Mouse (Mus musculus): ENCODE results near the gene Gstp3. TPM values are rescaled to one million over a fixed set of nuclear protein-coding genes. Genes with fewer than 3 reads are reported as not detected.
A peak's percentile ranks its signal among the peaks of the same experiment; 100 is the strongest.
"Not testable (repeated sequence)": the region's sequence is repeated elsewhere in the genome, so short reads cannot be mapped to it uniquely, and the experiment has no call there.

Gstp3 gene
- total and polyA plus RNA-seq, 3 experiments = 9.3 to 38.1 (median 24.6) TPM

DNA sequence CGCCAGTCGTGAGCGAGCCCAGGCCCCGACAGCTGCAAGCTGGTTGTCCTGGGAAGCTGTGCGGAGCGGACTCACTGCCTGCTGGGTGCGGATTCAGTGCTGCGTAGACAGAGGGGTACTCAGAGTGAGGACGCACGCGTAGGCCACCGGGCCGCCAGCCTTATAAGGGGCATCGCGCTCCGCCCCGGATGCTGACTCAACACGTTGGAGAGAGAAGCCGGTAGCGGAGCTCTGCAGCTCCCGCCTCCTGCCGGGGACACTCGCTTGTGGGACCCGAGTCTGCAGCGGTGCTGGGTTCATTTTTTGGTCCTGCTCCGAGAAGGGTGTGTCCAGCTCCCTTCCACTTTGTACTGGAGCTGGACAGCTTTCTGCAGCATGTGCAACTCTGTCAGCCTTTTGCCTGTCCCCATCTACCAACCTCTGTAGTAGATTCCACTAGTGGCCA, 21.6 kb downstream of the Gstp3 start, which contains the start of gene Gstp1:
Gene Gstp1, minus strand, starts transcription at position 198 of the 445 bp plus-strand sequence.
- H3K9me3 ChIP-seq (replicated peaks) = peaks cover 6% of the 10 kb centered on the region
- TF ChIP-seq CTCF (IDR thresholded peaks at IDR 0.05; ENCODE audit: low read depth, low read length) = no peak
- no peak for TF ChIP-seq POLR2AphosphoS5 (IDR thresholded peaks at IDR 0.05; ENCODE audit: insufficient replicate concordance, low read depth, low read length)
- no peak for TF ChIP-seq TAL1 (conservative IDR thresholded peaks at IDR 0.05; ENCODE audit: low read depth, low read length)
- no peak for TF ChIP-seq GATA1 (IDR thresholded peaks at IDR 0.05; ENCODE audit: borderline replicate concordance, low read length)
- TF ChIP-seq GATA2 (IDR thresholded peaks at IDR 0.05; ENCODE audit: borderline replicate concordance, low read depth, low read length) = no peak
- peak within 1 kb of the TSS; percentile 76 for H3K4me3 ChIP-seq (ENCODE audit: low read depth, low read length)
- peaks cover 5% of the 10 kb centered on the region; the same call in 1 of the 2 replicates for H3K27me3 ChIP-seq (ENCODE audit: insufficient read depth, low read length)
- ATAC-seq (ENCODE audit: extremely low read depth, insufficient number of reproducible peaks, low FRiP score, poor library complexity, severe bottlenecking) = peak; percentile 22; the same call in 1 of the 2 replicates
- H3K4me1 ChIP-seq (ENCODE audit: insufficient read depth, low read depth, low read length) = peaks cover 10% of the 10 kb centered on the region; the same call in 1 of the 2 replicates
- DNase-seq (ENCODE audit: low spot score) = peak; percentile 49
- peaks cover 12% of the 10 kb centered on the region for H3K36me3 ChIP-seq (replicated peaks)

GRCm38 (mm10) chr19:4037154-4037787, 22.1 kb downstream of the Gstp3 start:
- not testable (repeated sequence) for ATAC-seq (ENCODE audit: extremely low read depth, insufficient number of reproducible peaks, low FRiP score, poor library complexity, severe bottlenecking); H3K9me3 ChIP-seq (replicated peaks); DNase-seq (ENCODE audit: low spot score); H3K27me3 ChIP-seq (ENCODE audit: insufficient read depth, low read length)
- Histone ChIP-seq H3K4me3 (ENCODE audit: low read depth, low read length) (peak overlapping the region; percentile 76), H3K36me3 (replicated peaks) (peaks cover 12% of the 10 kb centered on the region), H3K4me1 (ENCODE audit: insufficient read depth, low read depth, low read length) (peaks cover 10% of the 10 kb centered on the region; the same call in 1 of the 2 replicates)

DNA sequence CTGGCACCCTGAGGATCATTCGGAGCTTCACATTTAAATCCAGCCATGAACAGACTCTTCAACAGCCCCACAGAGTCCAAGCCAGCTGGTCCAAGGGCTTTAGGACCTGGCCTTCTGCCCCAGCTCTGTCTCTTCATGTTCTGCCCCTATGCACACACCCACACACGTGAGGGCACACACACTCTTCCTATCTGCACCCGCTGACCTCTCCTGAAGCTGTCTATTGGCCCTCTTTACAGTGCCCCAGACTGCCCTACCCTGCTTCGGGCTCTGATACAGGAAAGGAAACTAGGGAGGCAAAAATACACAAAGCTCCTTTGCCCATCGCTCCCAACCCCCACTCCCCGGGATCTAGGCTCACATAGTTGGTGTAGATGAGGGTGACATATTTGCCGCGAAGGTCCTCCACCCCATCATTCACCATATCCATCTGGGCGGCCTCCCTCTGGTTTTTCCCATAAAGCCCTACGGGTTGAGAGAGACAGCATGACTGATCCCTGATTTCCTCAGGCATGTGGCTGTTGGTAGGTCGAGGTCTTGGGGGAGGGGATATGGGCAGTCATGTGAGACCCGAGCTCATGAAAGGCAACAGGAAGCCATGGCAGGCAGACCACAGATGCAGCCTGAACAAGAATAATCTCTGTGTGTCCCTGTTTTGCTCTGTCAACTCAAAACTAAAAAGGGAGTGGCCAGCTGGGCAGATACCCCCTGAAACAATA, 22.9 kb downstream of the Gstp3 start:
- TF ChIP-seq GATA1 (IDR thresholded peaks at IDR 0.05; ENCODE audit: borderline replicate concordance, low read length) (no peak), CTCF (IDR thresholded peaks at IDR 0.05; ENCODE audit: low read depth, low read length) (no peak), TAL1 (conservative IDR thresholded peaks at IDR 0.05; ENCODE audit: low read depth, low read length) (no peak), POLR2AphosphoS5 (IDR thresholded peaks at IDR 0.05; ENCODE audit: insufficient replicate concordance, low read depth, low read length) (no peak), GATA2 (IDR thresholded peaks at IDR 0.05; ENCODE audit: borderline replicate concordance, low read depth, low read length) (no peak)
- Histone ChIP-seq H3K4me1 (ENCODE audit: insufficient read depth, low read depth, low read length) (peaks cover 10% of the 10 kb centered on the region; the same call in 1 of the 2 replicates), H3K9me3 (replicated peaks) (no peaks in the 10 kb centered on the region), H3K36me3 (replicated peaks) (peaks cover 12% of the 10 kb centered on the region), H3K27me3 (ENCODE audit: insufficient read depth, low read length) (no peaks in the 10 kb centered on the region), H3K4me3 (ENCODE audit: low read depth, low read length) (no peak overlapping the region; the same call in 1 of the 2 replicates)
- DNase-seq (ENCODE audit: low spot score) (no peak), ATAC-seq (ENCODE audit: extremely low read depth, insufficient number of reproducible peaks, low FRiP score, poor library complexity, severe bottlenecking) (no peak)

DNA sequence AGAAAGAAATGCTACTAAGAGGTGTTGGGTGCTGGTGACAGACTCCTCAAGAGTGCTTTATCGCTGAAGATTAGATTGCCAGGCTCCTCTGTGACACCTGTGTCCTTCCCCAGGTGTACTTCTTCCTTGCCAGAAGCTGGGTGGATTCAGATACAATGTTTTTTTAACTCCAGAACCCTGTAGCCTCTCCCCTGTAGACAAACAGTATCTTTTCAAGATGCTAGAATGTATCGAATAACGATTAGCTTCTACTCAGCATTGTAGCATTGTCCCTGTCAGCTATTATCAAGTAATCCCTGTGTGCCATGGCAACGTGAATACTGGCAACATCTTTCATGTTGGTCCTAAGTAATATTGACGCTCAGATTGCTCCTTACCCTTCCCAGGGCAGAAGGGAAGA, 25.6 kb downstream of the Gstp3 start:
- H3K27me3 ChIP-seq (ENCODE audit: insufficient read depth, low read length) = no peaks in the 10 kb centered on the region
- peaks cover 10% of the 10 kb centered on the region; the same call in 1 of the 2 replicates for H3K4me1 ChIP-seq (ENCODE audit: insufficient read depth, low read depth, low read length)
- H3K4me3 ChIP-seq (ENCODE audit: low read depth, low read length) = no peak overlapping the region
- no peak for TF ChIP-seq TAL1 (conservative IDR thresholded peaks at IDR 0.05; ENCODE audit: low read depth, low read length)
- TF ChIP-seq POLR2AphosphoS5 (IDR thresholded peaks at IDR 0.05; ENCODE audit: insufficient replicate concordance, low read depth, low read length) = no peak
- TF ChIP-seq CTCF (IDR thresholded peaks at IDR 0.05; ENCODE audit: low read depth, low read length) = no peak
- no peak for TF ChIP-seq GATA2 (IDR thresholded peaks at IDR 0.05; ENCODE audit: borderline replicate concordance, low read depth, low read length)
- TF ChIP-seq GATA1 (IDR thresholded peaks at IDR 0.05; ENCODE audit: borderline replicate concordance, low read length) = no peak
- ATAC-seq (ENCODE audit: extremely low read depth, insufficient number of reproducible peaks, low FRiP score, poor library complexity, severe bottlenecking) = no peak
- no peak for DNase-seq (ENCODE audit: low spot score)
- H3K36me3 ChIP-seq (replicated peaks) = peaks cover 12% of the 10 kb centered on the region
- H3K9me3 ChIP-seq (replicated peaks) = no peaks in the 10 kb centered on the region

DNA sequence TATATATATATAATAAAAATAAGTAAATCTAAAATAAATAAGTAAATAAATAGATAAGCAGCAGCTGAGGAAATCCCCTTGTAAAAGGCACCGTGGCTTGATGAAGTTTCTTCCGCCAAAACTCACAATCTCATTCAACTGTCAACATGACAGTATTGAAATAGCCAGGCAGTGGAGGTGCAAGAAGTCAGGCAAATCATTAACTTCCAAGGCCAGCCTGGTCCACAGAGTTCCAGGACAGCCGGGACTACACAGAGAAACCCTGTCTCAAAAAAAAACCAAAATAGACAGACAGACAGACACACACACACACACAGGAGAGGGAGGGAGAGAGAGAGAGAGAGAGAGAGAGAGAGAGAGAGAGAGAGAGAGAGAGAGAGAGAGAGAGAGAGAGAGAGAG, 26.1 kb downstream of the Gstp3 start:
- DNase-seq (ENCODE audit: low spot score) = no peak
- Histone ChIP-seq H3K9me3 (replicated peaks) (no peaks in the 10 kb centered on the region), H3K4me1 (ENCODE audit: insufficient read depth, low read depth, low read length) (peaks cover 10% of the 10 kb centered on the region; the same call in 1 of the 2 replicates), H3K4me3 (ENCODE audit: low read depth, low read length) (no peak overlapping the region), H3K27me3 (ENCODE audit: insufficient read depth, low read length) (no peaks in the 10 kb centered on the region), H3K36me3 (replicated peaks) (peaks cover 12% of the 10 kb centered on the region)
- TF ChIP-seq TAL1 (conservative IDR thresholded peaks at IDR 0.05; ENCODE audit: low read depth, low read length) (no peak), POLR2AphosphoS5 (IDR thresholded peaks at IDR 0.05; ENCODE audit: insufficient replicate concordance, low read depth, low read length) (no peak), CTCF (IDR thresholded peaks at IDR 0.05; ENCODE audit: low read depth, low read length) (no peak), GATA2 (IDR thresholded peaks at IDR 0.05; ENCODE audit: borderline replicate concordance, low read depth, low read length) (no peak), GATA1 (IDR thresholded peaks at IDR 0.05; ENCODE audit: borderline replicate concordance, low read length) (no peak)
- ATAC-seq (ENCODE audit: extremely low read depth, insufficient number of reproducible peaks, low FRiP score, poor library complexity, severe bottlenecking) = no peak

DNA sequence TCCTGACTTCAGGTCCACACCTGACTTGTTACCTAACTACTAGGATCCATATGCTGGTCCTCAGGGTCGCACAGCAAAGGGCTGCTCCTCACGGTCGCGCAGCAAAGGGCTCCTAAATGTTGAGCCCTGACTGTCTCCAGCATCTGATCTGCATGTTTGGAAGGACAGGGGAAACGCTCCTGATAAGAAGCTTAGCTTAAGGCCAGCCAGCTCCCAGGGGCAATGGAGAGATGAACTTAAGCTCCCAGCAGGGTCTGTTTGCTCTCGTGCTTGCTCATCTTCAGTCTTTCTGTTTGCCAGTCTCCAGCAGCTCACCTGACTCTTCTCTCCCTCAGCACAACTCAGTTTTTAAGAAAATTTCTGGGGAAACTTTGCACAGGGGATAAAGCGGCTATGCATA, 26.7 kb downstream of the Gstp3 start:
- TF ChIP-seq TAL1 (conservative IDR thresholded peaks at IDR 0.05; ENCODE audit: low read depth, low read length) = no peak
- no peak for ATAC-seq (ENCODE audit: extremely low read depth, insufficient number of reproducible peaks, low FRiP score, poor library complexity, severe bottlenecking)
- Histone ChIP-seq H3K27me3 (ENCODE audit: insufficient read depth, low read length) (no peaks in the 10 kb centered on the region), H3K4me1 (ENCODE audit: insufficient read depth, low read depth, low read length) (peaks cover 10% of the 10 kb centered on the region; the same call in 1 of the 2 replicates), H3K4me3 (ENCODE audit: low read depth, low read length) (no peak overlapping the region), H3K9me3 (replicated peaks) (no peaks in the 10 kb centered on the region), H3K36me3 (replicated peaks) (peaks cover 12% of the 10 kb centered on the region)
- DNase-seq (ENCODE audit: low spot score) = no peak

Measured in G1E (cell line).